Mouse (Mus musculus) erythroblast, embryonic 14.5 days (primary cell): ENCODE measurements around the gene Csrnp3. TPM values are rescaled to one million over a fixed set of nuclear protein-coding genes. Genes with fewer than 3 reads are reported as not detected.

Experiments used
- H3K27me3 ChIP-seq: 2 replicates; pipeline ENCODE4 v1.6.1; 2012; ENCODE audit warnings: inconsistent platforms; ENCODE audit not compliant: control insufficient read depth
- H3K36me3 ChIP-seq: 2 replicates; pipeline ENCODE4 v1.6.1; 2012; ENCODE audit warnings: mild to moderate bottlenecking, inconsistent platforms; ENCODE audit not compliant: control insufficient read depth
- H3K4me1 ChIP-seq: 2 replicates; pipeline ENCODE4 v1.6.1; 2012; ENCODE audit warnings: inconsistent platforms; ENCODE audit not compliant: control insufficient read depth
- H3K4me3 ChIP-seq: replicated peaks from 2 replicates; pipeline ENCODE3; 2012; ENCODE audit warnings: moderate library complexity, mild to moderate bottlenecking, inconsistent platforms
- H3K9me3 ChIP-seq: 2 replicates; pipeline ENCODE4 v1.6.1; 2012; ENCODE audit warnings: low read length, inconsistent platforms, mixed read lengths; ENCODE audit not compliant: control insufficient read depth
- GATA1 ChIP-seq: IDR thresholded peaks from 2 replicates; pipeline ENCODE4 v1.6.1; 2012; ENCODE audit warnings: low read length, inconsistent platforms, mixed read lengths
- TAL1 ChIP-seq: IDR thresholded peaks from 3 replicates; pipeline ENCODE4 v1.6.1; 2012; ENCODE audit warnings: low read length, inconsistent platforms, mixed read lengths
- polyA plus RNA-seq: library from polyadenylated mRNA; stranded (reverse); fragments of >175 nt; gene quantifications from 2 replicates; pipeline ENCODE4 v1.2.3, GENCODE M21; 2012

Gene Csrnp3
- polyA plus RNA-seq, 1 experiment = not detected

GRCm38 (mm10) chr2:65988788-65989187 lies 143.2 kb downstream of the Csrnp3 start:
- Histone ChIP-seq H3K9me3 (no peaks in the 10 kb centered on the region), H3K27me3 (no peaks in the 10 kb centered on the region), H3K36me3 (no peaks in the 10 kb centered on the region), H3K4me3 (no peak overlapping the region), H3K4me1 (no peaks in the 10 kb centered on the region)
- TF ChIP-seq TAL1 = no peak

DNA sequence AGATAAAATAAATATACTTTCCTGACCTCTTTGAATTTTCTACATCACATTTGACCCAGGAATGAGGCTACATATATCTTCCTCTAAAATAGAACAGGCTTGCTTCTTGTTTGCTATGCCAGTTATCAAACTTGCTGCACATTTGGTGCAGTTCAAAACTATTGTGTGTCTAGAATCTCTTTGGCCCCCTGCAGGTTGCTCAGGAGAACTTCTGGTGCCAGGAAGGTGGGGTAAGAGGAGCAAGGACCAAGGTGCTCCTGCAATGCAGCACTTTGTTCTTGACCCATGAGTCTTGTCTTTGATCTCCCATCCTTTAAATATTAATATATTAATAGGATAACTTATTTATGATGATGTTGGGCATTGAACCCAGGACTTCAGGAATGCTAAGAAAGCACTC lies 144.5 kb downstream of the Csrnp3 start:
- Histone ChIP-seq H3K27me3 (no peaks in the 10 kb centered on the region), H3K4me1 (no peaks in the 10 kb centered on the region), H3K9me3 (no peaks in the 10 kb centered on the region), H3K4me3 (no peak overlapping the region), H3K36me3 (no peaks in the 10 kb centered on the region)
- TF ChIP-seq TAL1 = no peak
- TF ChIP-seq GATA1 = no peak

GRCm38 (mm10) chr2:65990754-65991153 lies 145.2 kb downstream of the Csrnp3 start:
- H3K4me1 ChIP-seq = no peaks in the 10 kb centered on the region
- H3K36me3 ChIP-seq = no peaks in the 10 kb centered on the region
- no peak overlapping the region for H3K4me3 ChIP-seq
- no peaks in the 10 kb centered on the region for H3K9me3 ChIP-seq
- no peak for TF ChIP-seq TAL1
- H3K27me3 ChIP-seq = no peaks in the 10 kb centered on the region

GRCm38 (mm10) chr2:65993371-65993770 lies 147.8 kb downstream of the Csrnp3 start:
- Histone ChIP-seq H3K4me3 (no peak overlapping the region), H3K4me1 (no peaks in the 10 kb centered on the region), H3K27me3 (no peaks in the 10 kb centered on the region), H3K9me3 (no peaks in the 10 kb centered on the region), H3K36me3 (no peaks in the 10 kb centered on the region)
- TF ChIP-seq TAL1 (no peak), GATA1 (no peak)

DNA sequence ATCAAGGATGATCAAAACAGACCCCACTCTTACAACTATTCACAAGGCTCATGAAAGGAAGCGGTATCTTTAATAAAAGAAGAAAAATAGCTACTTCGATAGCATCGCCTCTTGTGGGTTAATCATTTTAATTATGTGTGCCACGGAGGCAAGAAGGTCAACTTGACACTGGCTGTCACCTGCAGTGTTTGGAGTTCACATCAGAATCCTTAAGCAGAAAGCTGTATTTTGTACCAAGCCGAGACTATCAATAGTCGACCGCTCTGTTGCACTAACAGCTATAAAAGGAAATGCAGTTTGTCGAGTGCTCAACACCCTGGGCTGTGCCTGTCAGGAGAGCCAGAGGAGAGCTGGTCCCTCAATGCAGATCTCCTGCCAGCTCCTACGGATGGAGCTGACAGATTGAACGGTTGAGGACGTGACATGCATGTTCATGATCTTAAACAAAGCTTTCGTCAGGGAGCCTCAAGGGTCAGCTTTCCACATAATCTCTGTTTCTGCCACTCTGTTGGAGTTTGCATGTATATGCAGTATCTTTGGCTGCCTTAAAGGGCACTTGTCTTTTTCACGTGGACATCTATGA lies 149.4 kb downstream of the Csrnp3 start:
- Histone ChIP-seq H3K27me3 (no peaks in the 10 kb centered on the region), H3K36me3 (no peaks in the 10 kb centered on the region), H3K4me3 (no peak overlapping the region), H3K4me1 (no peaks in the 10 kb centered on the region), H3K9me3 (no peaks in the 10 kb centered on the region)
- no peak for TF ChIP-seq TAL1
- TF ChIP-seq GATA1 = no peak

DNA sequence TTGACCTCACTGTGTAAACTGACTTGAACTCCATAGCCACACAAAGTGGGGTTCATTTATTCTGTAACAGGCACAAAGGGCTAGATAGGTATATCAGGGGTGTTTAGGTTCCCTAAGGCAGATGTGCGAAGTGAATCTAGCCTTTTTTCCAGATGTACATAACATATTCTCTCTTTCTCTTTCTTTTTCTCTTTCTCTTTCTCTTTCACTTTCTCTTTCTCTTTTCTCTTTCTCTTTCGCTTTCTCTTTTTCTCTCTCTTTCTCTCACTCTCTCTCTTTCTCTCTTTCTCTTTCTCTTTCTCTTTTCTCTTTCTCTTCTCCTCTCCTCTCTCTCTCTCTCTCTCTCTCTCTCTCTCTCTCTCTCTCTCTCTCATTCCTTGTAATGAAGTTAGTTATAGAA lies 153.2 kb downstream of the Csrnp3 start:
- H3K27me3 ChIP-seq = no peaks in the 10 kb centered on the region

GRCm38 (mm10) chr2:66008995-66009654 lies 163.6 kb downstream of the Csrnp3 start:
- Histone ChIP-seq H3K4me1 (no peaks in the 10 kb centered on the region), H3K4me3 (no peak overlapping the region), H3K9me3 (no peaks in the 10 kb centered on the region), H3K36me3 (no peaks in the 10 kb centered on the region), H3K27me3 (no peaks in the 10 kb centered on the region)
- TF ChIP-seq GATA1 (no peak), TAL1 (no peak)

More for the DNA sequence above, 153.2 kb downstream of the Csrnp3 start:
- Histone ChIP-seq H3K9me3 (no peaks in the 10 kb centered on the region), H3K36me3 (no peaks in the 10 kb centered on the region), H3K4me1 (no peaks in the 10 kb centered on the region), H3K4me3 (no peak overlapping the region)
- TF ChIP-seq GATA1 (no peak), TAL1 (no peak)

GRCm38 (mm10) chr2:66009677-66010076 lies 164.1 kb downstream of the Csrnp3 start:
- H3K27me3 ChIP-seq = no peaks in the 10 kb centered on the region
- TF ChIP-seq GATA1 (no peak), TAL1 (no peak)
- no peak overlapping the region for H3K4me3 ChIP-seq
- H3K4me1 ChIP-seq = no peaks in the 10 kb centered on the region
- H3K36me3 ChIP-seq = no peaks in the 10 kb centered on the region
- H3K9me3 ChIP-seq = no peaks in the 10 kb centered on the region

- Histone ChIP-seq H3K4me1 (no peaks in the 10 kb centered on the region), H3K27me3 (no peaks in the 10 kb centered on the region), H3K9me3 (peaks cover 9% of the 10 kb centered on the region), H3K4me3 (no peak overlapping the region), H3K36me3 (no peaks in the 10 kb centered on the region)
- no peak for TF ChIP-seq GATA1
- TF ChIP-seq TAL1 = no peak
Observed at GRCm38 (mm10) chr2:66018711-66019110, 173.1 kb downstream of the Csrnp3 start.

- Histone ChIP-seq H3K4me1 (no peaks in the 10 kb centered on the region), H3K4me3 (no peak overlapping the region), H3K36me3 (no peaks in the 10 kb centered on the region), H3K27me3 (no peaks in the 10 kb centered on the region), H3K9me3 (peaks cover 9% of the 10 kb centered on the region)
- TF ChIP-seq GATA1 = no peak
- TF ChIP-seq TAL1 = no peak
Observed at GRCm38 (mm10) chr2:66019235-66019634, 173.7 kb downstream of the Csrnp3 start.
